Mouse (Mus musculus): ENCODE data around the gene Gm1604a. TPM values are rescaled to one million over a fixed set of nuclear protein-coding genes. Genes with fewer than 3 reads are reported as not detected.
"Not testable (repeated sequence)": the region's sequence is repeated elsewhere in the genome, so short reads cannot be mapped to it uniquely, and the experiment has no call there.

Gene Gm1604a
- polyA plus RNA-seq, 1 experiment from 2014 or later, result not detected

- 78% methylated on average over 5 of the region's 6 CpGs for WGBS
These were observed 50.2 kb downstream of the Gm1604a start for GRCm38 (mm10) chr17:7075519-7075918.

GRCm38 (mm10) chr17:7079558-7079957 is 54.2 kb downstream of the Gm1604a start:
- 0% methylated on average over 1 of the region's 4 CpGs for WGBS
- H3K27me3 ChIP-seq (replicated peaks); H3K4me1 ChIP-seq; H3K36me3 ChIP-seq; H3K9ac ChIP-seq; H3K4me2 ChIP-seq; H3K27ac ChIP-seq; ATAC-seq (ENCODE audit: insufficient read depth, low FRiP score, low read depth); H3K9me3 ChIP-seq; H3K4me3 ChIP-seq (replicated peaks): not testable (repeated sequence)

More at GRCm38 (mm10) chr17:7075519-7075918, 50.2 kb downstream of the Gm1604a start:
- H3K4me2 ChIP-seq; ATAC-seq (ENCODE audit: insufficient read depth, low FRiP score, low read depth); H3K27ac ChIP-seq; H3K4me1 ChIP-seq; H3K27me3 ChIP-seq (replicated peaks); H3K9ac ChIP-seq; H3K9me3 ChIP-seq; H3K4me3 ChIP-seq (replicated peaks); H3K36me3 ChIP-seq: not testable (repeated sequence)

GRCm38 (mm10) chr17:7084523-7084922 is 59.2 kb downstream of the Gm1604a start:
- not testable (repeated sequence) for H3K27ac ChIP-seq; H3K9me3 ChIP-seq; H3K4me2 ChIP-seq; H3K9ac ChIP-seq; H3K4me3 ChIP-seq (replicated peaks); ATAC-seq (ENCODE audit: insufficient read depth, low FRiP score, low read depth); H3K4me1 ChIP-seq; H3K36me3 ChIP-seq; H3K27me3 ChIP-seq (replicated peaks)
- WGBS, result no CpG with 5 or more reads among the region's 5 CpGs

GRCm38 (mm10) chr17:7085469-7086168 is 60.3 kb downstream of the Gm1604a start:
- H3K4me3 ChIP-seq (replicated peaks); ATAC-seq (ENCODE audit: insufficient read depth, low FRiP score, low read depth); H3K27ac ChIP-seq; H3K36me3 ChIP-seq; H3K4me2 ChIP-seq; H3K9me3 ChIP-seq; H3K9ac ChIP-seq; H3K27me3 ChIP-seq (replicated peaks); H3K4me1 ChIP-seq: not testable (repeated sequence)
- WGBS, result no CpG with 5 or more reads among the region's 12 CpGs

- not testable (repeated sequence) for H3K4me1 ChIP-seq; H3K27me3 ChIP-seq (replicated peaks); H3K27ac ChIP-seq; H3K9me3 ChIP-seq; H3K36me3 ChIP-seq; H3K9ac ChIP-seq; H3K4me2 ChIP-seq; H3K4me3 ChIP-seq (replicated peaks); ATAC-seq (ENCODE audit: insufficient read depth, low FRiP score, low read depth)
- WGBS, result 72% methylated on average over 7 of the region's 8 CpGs
These were observed 61.5 kb downstream of the Gm1604a start for GRCm38 (mm10) chr17:7086836-7087235.

- not testable (repeated sequence) for H3K27me3 ChIP-seq (replicated peaks); H3K9ac ChIP-seq; H3K4me3 ChIP-seq (replicated peaks); ATAC-seq (ENCODE audit: insufficient read depth, low FRiP score, low read depth); H3K36me3 ChIP-seq; H3K9me3 ChIP-seq; H3K4me1 ChIP-seq; H3K4me2 ChIP-seq; H3K27ac ChIP-seq
- WGBS, result no CpG with 5 or more reads among the region's 12 CpGs
These were observed 72.6 kb downstream of the Gm1604a start for GRCm38 (mm10) chr17:7097835-7098519.

GRCm38 (mm10) chr17:7099096-7099495 is 73.7 kb downstream of the Gm1604a start:
- H3K9ac ChIP-seq; H3K4me3 ChIP-seq (replicated peaks); H3K27ac ChIP-seq; H3K27me3 ChIP-seq (replicated peaks); H3K4me2 ChIP-seq; ATAC-seq (ENCODE audit: insufficient read depth, low FRiP score, low read depth); H3K4me1 ChIP-seq; H3K9me3 ChIP-seq; H3K36me3 ChIP-seq: not testable (repeated sequence)
- WGBS, result 76% methylated on average over 6 of the region's 10 CpGs

GRCm38 (mm10) chr17:7102945-7103344 is 77.6 kb downstream of the Gm1604a start:
- H3K9ac ChIP-seq; ATAC-seq (ENCODE audit: insufficient read depth, low FRiP score, low read depth); H3K9me3 ChIP-seq; H3K36me3 ChIP-seq; H3K27ac ChIP-seq; H3K4me2 ChIP-seq; H3K27me3 ChIP-seq (replicated peaks); H3K4me3 ChIP-seq (replicated peaks); H3K4me1 ChIP-seq: not testable (repeated sequence)
- WGBS, result no CpG with 5 or more reads among the region's 7 CpGs

- H3K4me1 ChIP-seq; H3K9me3 ChIP-seq; H3K4me2 ChIP-seq; H3K36me3 ChIP-seq; H3K27me3 ChIP-seq (replicated peaks); H3K4me3 ChIP-seq (replicated peaks); H3K27ac ChIP-seq; ATAC-seq (ENCODE audit: insufficient read depth, low FRiP score, low read depth); H3K9ac ChIP-seq: not testable (repeated sequence)
- 80% methylated on average over 4 of the region's 4 CpGs for WGBS
These were observed 86.3 kb downstream of the Gm1604a start for GRCm38 (mm10) chr17:7111658-7112057.

- H3K4me3 ChIP-seq (replicated peaks); H3K9ac ChIP-seq; H3K4me2 ChIP-seq; H3K36me3 ChIP-seq; H3K27ac ChIP-seq; H3K27me3 ChIP-seq (replicated peaks); H3K9me3 ChIP-seq; H3K4me1 ChIP-seq; ATAC-seq (ENCODE audit: insufficient read depth, low FRiP score, low read depth): not testable (repeated sequence)
- 79% methylated on average over 7 of the region's 8 CpGs for WGBS
These were observed 90.9 kb downstream of the Gm1604a start for GRCm38 (mm10) chr17:7116265-7116664.

GRCm38 (mm10) chr17:7120835-7121234 is 95.5 kb downstream of the Gm1604a start:
- not testable (repeated sequence) for H3K9me3 ChIP-seq; H3K27me3 ChIP-seq (replicated peaks); ATAC-seq (ENCODE audit: insufficient read depth, low FRiP score, low read depth); H3K36me3 ChIP-seq; H3K4me3 ChIP-seq (replicated peaks); H3K27ac ChIP-seq; H3K4me1 ChIP-seq; H3K9ac ChIP-seq; H3K4me2 ChIP-seq
- 86% methylated on average over 3 of the region's 3 CpGs for WGBS

GRCm38 (mm10) chr17:7122554-7122953 is 97.2 kb downstream of the Gm1604a start:
- H3K27me3 ChIP-seq (replicated peaks); H3K36me3 ChIP-seq; H3K9ac ChIP-seq; ATAC-seq (ENCODE audit: insufficient read depth, low FRiP score, low read depth); H3K4me3 ChIP-seq (replicated peaks); H3K9me3 ChIP-seq; H3K27ac ChIP-seq; H3K4me1 ChIP-seq; H3K4me2 ChIP-seq: not testable (repeated sequence)
- WGBS, result 58% methylated on average over 11 of the region's 11 CpGs

Measured in stomach, embryonic 15.5 days (tissue).